Mouse (Mus musculus) erythroblast, embryonic 14.5 days (primary cell): ENCODE measurements around the gene Pik3c2g.

ENCODE experiments used
- GATA1 ChIP-seq: IDR thresholded peaks from 2 replicates; pipeline ENCODE4 v1.6.1; 2012; ENCODE audit warnings: low read length, inconsistent platforms, mixed read lengths
- TAL1 ChIP-seq: IDR thresholded peaks from 3 replicates; pipeline ENCODE4 v1.6.1; 2012; ENCODE audit warnings: low read length, inconsistent platforms, mixed read lengths

DNA sequence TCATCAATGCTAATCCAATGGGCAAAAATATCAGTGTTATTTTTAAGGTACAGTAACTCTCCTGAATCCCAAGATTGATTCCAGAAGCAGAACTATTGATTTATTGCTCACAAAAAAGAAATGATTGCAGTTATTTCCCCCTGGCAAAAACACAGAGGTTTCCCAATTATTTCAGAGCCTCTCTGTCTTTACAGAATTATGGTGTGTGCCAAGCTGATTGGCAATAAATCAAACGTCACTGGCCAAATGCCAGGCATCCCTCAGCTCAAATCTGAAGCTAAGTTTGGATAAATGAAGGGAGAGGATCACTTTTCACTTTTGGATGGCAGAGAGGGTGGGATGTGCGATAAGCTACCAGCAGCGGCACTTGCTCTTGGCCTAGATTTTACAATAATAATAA is 265.8 kb downstream of the Pik3c2g start:
- TF ChIP-seq TAL1 (no peak), GATA1 (no peak)
